Mouse (Mus musculus): ENCODE data around the gene Gm17606. TPM values are rescaled to one million over a fixed set of nuclear protein-coding genes. Genes with fewer than 3 reads are reported as not detected.

The Gm17606 gene
- not detected in 2 replicates for polyA plus RNA-seq (2012)

DNA sequence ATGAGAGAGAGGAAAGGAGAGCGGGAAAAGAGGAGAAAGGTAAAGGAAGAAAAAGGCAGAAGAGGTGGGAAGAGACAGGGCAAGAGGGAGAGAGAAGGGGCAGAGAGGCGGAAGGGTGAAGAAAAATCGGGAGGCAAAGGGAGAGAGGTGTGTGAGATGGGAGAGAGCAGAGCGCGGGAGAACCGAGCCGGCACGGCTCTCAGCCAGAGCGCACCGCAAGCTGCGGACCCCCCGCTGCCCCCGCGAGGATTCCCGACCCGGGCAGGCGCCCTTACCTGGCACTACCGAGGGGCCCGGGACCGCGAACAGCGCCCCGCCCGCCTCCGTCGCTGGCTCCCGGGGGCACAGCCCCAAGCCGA, at the start of gene Gm17606:
Gm17606 (plus strand) TSS at position 7 of the 359 bp plus-strand sequence.

DNA sequence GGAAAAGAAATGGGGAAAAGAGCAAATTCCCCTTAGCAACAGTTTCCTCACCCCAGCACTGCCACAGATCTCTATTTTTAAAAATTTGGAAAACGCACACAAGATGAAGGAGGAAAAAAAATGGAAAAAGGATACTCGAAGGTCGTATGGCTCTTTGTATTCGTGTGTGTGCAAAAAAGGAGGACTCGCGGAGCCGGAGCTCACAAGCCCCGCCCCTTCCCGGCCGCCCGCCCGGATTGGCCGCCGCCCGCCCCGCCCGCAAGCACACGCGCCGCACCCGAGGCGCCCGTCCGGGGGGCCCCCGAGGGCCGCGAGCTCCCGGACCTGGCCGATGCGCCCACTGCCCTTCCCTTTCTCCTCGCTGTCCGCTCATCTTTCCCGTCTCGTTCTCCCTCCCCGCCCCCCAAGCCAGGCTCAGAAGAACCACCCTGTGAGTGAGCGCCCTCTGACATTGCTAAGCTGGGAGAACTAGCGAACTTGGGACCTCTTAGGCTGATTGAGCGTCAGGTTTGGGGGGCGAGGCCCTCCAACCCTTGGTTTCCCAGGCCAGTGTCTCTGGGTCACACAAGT, 34.9 kb upstream of the Gm17606 start, which contains the start of gene 4931414P19Rik:
4931414P19Rik (minus strand) TSS at position 242 of the 570 bp plus-strand sequence.

DNA sequence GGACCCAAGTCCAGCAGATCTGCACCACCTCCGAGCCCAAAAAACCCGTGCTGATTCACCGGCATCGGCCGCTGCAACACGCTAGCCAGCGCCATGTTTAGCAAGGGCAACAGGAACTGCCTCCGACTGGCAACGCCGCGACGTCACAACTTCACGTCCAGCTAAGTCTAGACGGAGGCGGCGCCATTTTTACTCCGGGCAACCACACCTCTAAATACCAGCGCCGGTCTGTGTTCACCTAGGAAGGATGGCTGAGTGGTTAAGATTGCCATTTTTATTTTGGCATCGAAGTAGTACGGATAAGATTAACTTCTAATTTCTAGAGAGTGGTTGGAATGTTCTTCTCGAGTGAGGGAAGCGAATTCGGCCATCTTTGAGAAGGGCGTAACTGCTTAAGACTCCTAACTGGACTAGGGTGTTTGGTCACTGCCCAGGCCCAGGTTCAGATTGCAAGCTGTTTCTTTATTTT, 22.8 kb upstream of the Gm17606 start, which contains the start of gene Psmb5:
Psmb5 (minus strand) TSS at position 126 of the 469 bp plus-strand sequence.

DNA sequence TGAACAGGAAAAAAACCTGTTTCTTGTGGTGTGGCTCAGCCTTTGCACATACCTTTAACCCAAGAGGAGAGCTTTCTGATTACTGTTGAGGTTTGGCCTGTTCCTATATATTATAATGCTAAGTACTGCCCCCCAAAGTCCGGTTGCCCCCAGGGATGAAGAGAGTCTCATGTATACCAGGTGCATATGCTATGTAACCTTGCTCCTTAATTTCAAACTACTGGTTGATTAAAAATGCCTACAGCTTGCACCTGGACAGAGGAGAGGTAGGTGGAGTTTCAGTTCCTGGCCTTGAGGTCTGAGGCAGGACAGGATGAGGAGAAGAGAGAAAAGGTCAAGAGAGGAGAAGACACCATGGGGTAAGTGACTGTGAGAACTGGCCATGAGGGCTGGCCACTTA, 19.6 kb upstream of the Gm17606 start, which contains the start of gene Psmb11:
Psmb11 (plus strand) TSS at position 301 of the 400 bp plus-strand sequence.

DNA sequence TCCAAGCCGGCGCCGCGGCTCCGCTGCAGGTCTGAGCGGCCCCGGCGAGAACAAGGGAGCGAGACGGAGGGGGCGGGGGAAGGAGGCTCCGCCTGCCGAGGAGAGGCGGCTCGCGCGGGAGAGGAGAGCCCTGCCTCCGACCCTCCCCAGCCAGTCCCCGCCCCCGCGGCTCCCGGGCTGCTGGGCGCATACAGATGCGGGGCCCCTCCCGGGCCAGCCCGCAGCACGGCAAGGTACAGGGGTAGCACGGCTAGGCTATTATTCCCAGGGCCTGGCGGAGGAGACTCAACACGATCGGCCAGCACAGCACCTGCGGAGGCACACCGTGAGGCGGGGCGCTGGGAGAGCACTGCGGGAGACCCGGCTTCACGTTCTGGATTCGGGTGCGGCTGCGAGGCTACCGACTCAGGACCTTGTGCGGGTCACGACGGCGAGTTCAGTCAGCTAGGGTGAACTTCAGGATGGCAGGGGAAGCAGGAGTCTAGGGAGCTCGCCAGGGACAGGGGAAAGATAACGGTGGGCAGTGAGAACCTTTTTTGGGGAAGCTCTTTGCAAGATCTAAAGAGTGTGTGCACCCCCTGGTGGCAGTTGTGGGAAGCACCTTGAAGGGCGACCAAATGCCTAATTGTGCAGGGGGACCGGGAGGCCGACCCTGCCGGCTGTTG, 685 bp downstream of the Gm17606 start, which contains the start of gene Cdh24:
Cdh24 (minus strand) TSS at position 60 of the 665 bp plus-strand sequence.

DNA sequence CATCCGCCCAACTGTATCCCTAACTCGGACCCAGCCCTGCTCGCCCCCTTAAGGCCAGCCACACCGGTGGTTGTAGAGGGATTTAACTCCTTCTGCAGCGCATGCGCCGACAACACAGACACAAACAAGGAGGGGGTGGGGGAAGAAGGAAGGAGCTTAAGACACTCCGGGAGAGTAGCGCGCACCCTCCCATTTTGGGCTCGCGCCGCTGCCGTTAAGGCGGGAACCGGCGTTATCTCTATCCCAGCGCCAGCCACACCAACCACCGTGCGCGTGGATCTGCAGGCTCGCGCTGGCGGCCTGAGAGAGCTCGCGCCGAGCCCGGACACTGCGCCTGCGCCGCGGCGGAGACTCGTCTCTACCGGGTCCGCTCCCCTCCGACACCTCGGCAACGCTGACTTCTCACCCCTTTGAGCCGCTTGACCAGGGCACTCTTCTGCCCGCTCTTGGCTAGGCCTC, 45.3 kb downstream of the Gm17606 start, which contains the start of gene 1700123O20Rik:
1700123O20Rik (plus strand) TSS at position 154 of the 459 bp plus-strand sequence.

DNA sequence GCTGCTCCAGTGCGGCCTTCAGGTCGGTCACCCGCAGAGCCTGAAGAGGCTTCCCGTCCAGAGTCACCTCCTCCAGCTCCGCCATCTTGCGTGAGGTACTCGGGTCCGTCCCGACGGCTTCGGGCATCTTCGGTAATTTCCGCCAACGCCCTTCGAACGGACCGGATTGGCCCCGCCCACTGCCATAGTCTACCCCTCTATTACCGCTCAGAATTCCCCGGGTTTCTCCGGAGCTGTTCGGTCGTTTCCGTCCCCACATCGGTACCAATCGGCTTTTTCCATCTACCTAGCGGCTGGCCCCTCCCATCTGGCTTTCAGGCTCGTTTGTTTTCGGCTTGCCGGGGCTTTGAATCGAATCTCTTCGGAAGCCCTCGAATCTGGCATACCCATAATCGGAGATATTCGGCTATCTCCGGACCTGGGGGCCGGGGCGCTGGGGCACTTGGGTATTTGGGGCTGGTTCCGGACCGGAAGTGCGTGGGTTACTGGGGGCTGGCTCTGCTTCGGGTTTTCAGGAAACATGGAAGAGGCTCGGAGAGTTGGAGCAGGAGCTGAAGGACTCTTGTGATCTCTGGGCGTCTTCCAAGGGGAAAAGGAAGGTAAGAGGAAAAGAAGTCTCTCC, 45.9 kb downstream of the Gm17606 start, which contains the start of gene Acin1:
Acin1 (minus strand) TSS at position 410 of the 622 bp plus-strand sequence.

Other genes with a start within 250 kb of the Gm17606 start
- gene Slc7a7, start 223.2 kb upstream of the Gm17606 start, polyA plus RNA-seq (2012), result 2.2 and 3.1 TPM in 2 replicates
- 960 and 1,112 TPM in 2 replicates for gene Mrpl52, start 214.0 kb upstream of the Gm17606 start, polyA plus RNA-seq (2012)
- gene Mmp14, start 209.3 kb upstream of the Gm17606 start, polyA plus RNA-seq (2012), result 20.3 and 22.5 TPM in 2 replicates
- gene Lrp10, start 176.8 kb upstream of the Gm17606 start, polyA plus RNA-seq (2012), result 296 and 301 TPM in 2 replicates
- gene Rem2, start 164.9 kb upstream of the Gm17606 start, polyA plus RNA-seq (2012), result 3.4 and 4.2 TPM in 2 replicates
- 273 and 283 TPM in 2 replicates for gene Prmt5, start 123.4 kb upstream of the Gm17606 start, polyA plus RNA-seq (2012)
- gene Haus4, start 86.3 kb upstream of the Gm17606 start, polyA plus RNA-seq (2012), result 99.9 and 102 TPM in 2 replicates
- gene Ajuba, start 63.4 kb upstream of the Gm17606 start, polyA plus RNA-seq (2012), result 1.2 and 1.8 TPM in 2 replicates
- 16.5 and 26.8 TPM in 2 replicates for gene 4931414P19Rik, start 35.0 kb upstream of the Gm17606 start, polyA plus RNA-seq (2012)
- gene Psmb5, start 22.9 kb upstream of the Gm17606 start, polyA plus RNA-seq (2012), result 171 and 175 TPM in 2 replicates
- 0.03 TPM in 1 of 2 replicates, not detected in the other for gene Psmb11, start 19.5 kb upstream of the Gm17606 start, polyA plus RNA-seq (2012)
- gene Cdh24, start 412 bp downstream of the Gm17606 start, polyA plus RNA-seq (2012), result 8.6 and 11.3 TPM in 2 replicates
- gene 1700123O20Rik, start 45.3 kb downstream of the Gm17606 start, polyA plus RNA-seq (2012), result 97.6 and 115 TPM in 2 replicates
- gene Acin1, start 46.0 kb downstream of the Gm17606 start, polyA plus RNA-seq (2012), result 689 and 1,048 TPM in 2 replicates
- 0.06 TPM in 1 of 2 replicates, not detected in the other for gene Gm29776, start 57.9 kb downstream of the Gm17606 start, polyA plus RNA-seq (2012)
- 125 and 136 TPM in 2 replicates for gene Cebpe, start 71.2 kb downstream of the Gm17606 start, polyA plus RNA-seq (2012)
- 4.6 and 7.5 TPM in 2 replicates for gene Slc7a8, start 141.0 kb downstream of the Gm17606 start, polyA plus RNA-seq (2012)
- not detected in 2 replicates for gene Rnf212b, start 173.2 kb downstream of the Gm17606 start, polyA plus RNA-seq (2012)
- gene Homez, start 230.0 kb downstream of the Gm17606 start, polyA plus RNA-seq (2012), result 2.0 and 2.2 TPM in 2 replicates
- gene Ppp1r3e, start 236.6 kb downstream of the Gm17606 start, polyA plus RNA-seq (2012), result 8.8 and 12.7 TPM in 2 replicates
- gene Bcl2l2, start 242.4 kb downstream of the Gm17606 start, polyA plus RNA-seq (2012), result 25.6 and 34.5 TPM in 2 replicates
- gene Gm20521, start 242.5 kb downstream of the Gm17606 start, polyA plus RNA-seq (2012), result 0.82 and 5.2 TPM in 2 replicates